Mouse (Mus musculus) midbrain, postnatal 0 days (tissue): ENCODE results near the gene Ap3b1. TPM values are rescaled to one million over a fixed set of nuclear protein-coding genes. Genes with fewer than 3 reads are reported as not detected.

Experiments
- ATAC-seq: fragments of 200-750 bp; cut with Nextera tagmentation; 2 replicates; pipeline ENCODE4 v1.8.0; 2017; ENCODE audit warnings: moderate number of reproducible peaks, mild to moderate bottlenecking, moderate TSS enrichment, moderate library complexity; ENCODE audit not compliant: low FRiP score
- DNase-seq: peaks from one replicate; pipeline ENCODE4 v3.0.0-alpha.2; 2015; ENCODE audit warnings: low spot score
- H3K27ac ChIP-seq: fragments of 300-500 bp; sonication (generic); 2 replicates; pipeline ENCODE4 v1.5.1; 2014; ENCODE audit warnings: low read depth, mild to moderate bottlenecking, low read length, mixed read lengths
- H3K27me3 ChIP-seq: fragments of 300-500 bp; sonication (generic); 2 replicates; pipeline ENCODE4 v1.6.1; 2014; ENCODE audit warnings: low read length, control low read depth, mixed read lengths; ENCODE audit not compliant: insufficient read depth
- H3K36me3 ChIP-seq: fragments of 300-500 bp; sonication (generic); 2 replicates; pipeline ENCODE4 v1.6.1; 2014; ENCODE audit warnings: low read length, control low read depth, mixed read lengths; ENCODE audit not compliant: insufficient read depth
- H3K4me1 ChIP-seq: fragments of 300-500 bp; sonication (generic); 2 replicates; pipeline ENCODE4 v1.6.1; 2014; ENCODE audit warnings: mild to moderate bottlenecking, control low read depth, antibody characterized with exemption, low read length, mixed read lengths; ENCODE audit not compliant: insufficient read depth
- H3K4me2 ChIP-seq: fragments of 300-500 bp; sonication (generic); 2 replicates; pipeline ENCODE4 v1.6.1; 2014; ENCODE audit warnings: low read depth, mild to moderate bottlenecking, low read length, mixed read lengths; ENCODE audit not compliant: poor library complexity, severe bottlenecking
- H3K4me3 ChIP-seq: fragments of 300-500 bp; sonication (generic); 2 replicates; pipeline ENCODE4 v1.5.1; 2014; ENCODE audit warnings: low read depth, mild to moderate bottlenecking, low read length, moderate library complexity
- H3K9ac ChIP-seq: fragments of 300-500 bp; sonication (generic); replicated peaks from 2 replicates; pipeline ENCODE4 v1.6.1; 2014; ENCODE audit warnings: mild to moderate bottlenecking, low read length, moderate library complexity, mixed read lengths; ENCODE audit not compliant: poor library complexity, severe bottlenecking
- H3K9me3 ChIP-seq: fragments of 300-500 bp; sonication (generic); 2 replicates; pipeline ENCODE4 v1.6.1; 2016; ENCODE audit warnings: low read length, control low read depth
- CTCF ChIP-seq: IDR thresholded peaks from 2 replicates; pipeline ENCODE4 v1.5.1; 2016; ENCODE audit warnings: antibody characterized with exemption, mild to moderate bottlenecking
- WGBS: fragments of 180-500 bp; shearing (Covaris S2); extraction: QIAGEN DNeasy Blood & Tissue Kit; methylation state at CpG from one replicate; pipeline ENCODE4 v1.1.7; 2014; 5-methylcytosine and 5-hydroxymethylcytosine counted together
- polyA plus RNA-seq: library from polyadenylated mRNA; unstranded; fragments of >200 nt; fragmentation: Nextera tagmentation; extraction: Ambion mirVana; gene quantifications from 2 replicates; pipeline ENCODE4 v1.2.1, GENCODE M21; 2015
- total RNA-seq: library from RNA; depleted of rRNA; stranded (reverse); fragments of >200 nt; gene quantifications from 2 replicates; pipeline ENCODE4 v1.2.3, GENCODE M21; 2014

Gene Ap3b1
- total and polyA plus RNA-seq, 2 experiments from 2014 or later = 21.1 to 21.5 TPM

- no peak overlapping the region for H3K27ac ChIP-seq
- no peak for DNase-seq
- H3K9me3 ChIP-seq = no peaks in the 10 kb centered on the region
- H3K27me3 ChIP-seq = no peaks in the 10 kb centered on the region
- H3K4me2 ChIP-seq = no peak overlapping the region
- H3K4me1 ChIP-seq = no peaks in the 10 kb centered on the region
- ATAC-seq = no peak
- TF ChIP-seq CTCF = no peak
- H3K36me3 ChIP-seq = peaks cover 7% of the 10 kb centered on the region; the same call in 1 of the 2 replicates
- 76% methylated on average over 9 of the region's 9 CpGs for WGBS
- H3K9ac ChIP-seq = no peak overlapping the region
- H3K4me3 ChIP-seq = no peak overlapping the region
These were observed 35.7 kb downstream of the Ap3b1 start for GRCm38 (mm10) chr13:94394486-94394885.

- H3K27ac ChIP-seq = no peak overlapping the region
- DNase-seq (no peak), ATAC-seq (no peak)
- H3K9me3 ChIP-seq = no peaks in the 10 kb centered on the region
- H3K4me3 ChIP-seq = no peak overlapping the region
- no peaks in the 10 kb centered on the region for H3K4me1 ChIP-seq
- no peak for TF ChIP-seq CTCF
- H3K36me3 ChIP-seq = peaks cover 7% of the 10 kb centered on the region; the same call in 1 of the 2 replicates
- no peak overlapping the region for H3K4me2 ChIP-seq
- 74% methylated on average over 8 of the region's 8 CpGs for WGBS
- no peak overlapping the region for H3K9ac ChIP-seq
- no peaks in the 10 kb centered on the region for H3K27me3 ChIP-seq
These were observed 37.0 kb downstream of the Ap3b1 start for GRCm38 (mm10) chr13:94395763-94396162.

- Histone ChIP-seq H3K9ac (no peak overlapping the region), H3K27me3 (no peaks in the 10 kb centered on the region), H3K9me3 (no peaks in the 10 kb centered on the region), H3K27ac (no peak overlapping the region), H3K4me3 (no peak overlapping the region), H3K4me2 (no peak overlapping the region), H3K4me1 (no peaks in the 10 kb centered on the region), H3K36me3 (peaks cover 7% of the 10 kb centered on the region; the same call in 1 of the 2 replicates)
- DNase-seq (no peak), ATAC-seq (no peak)
- 91% methylated on average over 10 of the region's 10 CpGs for WGBS
- no peak for TF ChIP-seq CTCF
These were observed 37.7 kb downstream of the Ap3b1 start for GRCm38 (mm10) chr13:94396392-94396920.

GRCm38 (mm10) chr13:94398568-94399374 lies 40.0 kb downstream of the Ap3b1 start:
- no peak for TF ChIP-seq CTCF
- ATAC-seq = no peak
- no peak overlapping the region for H3K27ac ChIP-seq
- H3K4me2 ChIP-seq = no peak overlapping the region
- H3K9me3 ChIP-seq = no peaks in the 10 kb centered on the region
- H3K27me3 ChIP-seq = no peaks in the 10 kb centered on the region
- H3K4me1 ChIP-seq = no peaks in the 10 kb centered on the region
- H3K4me3 ChIP-seq = no peak overlapping the region
- H3K36me3 ChIP-seq = peaks cover under 1% of the 10 kb centered on the region; the same call in 1 of the 2 replicates
- no peak for DNase-seq
- 68% methylated on average over 12 of the region's 12 CpGs for WGBS
- no peak overlapping the region for H3K9ac ChIP-seq

- no peak overlapping the region for H3K4me3 ChIP-seq
- 96% methylated on average over 8 of the region's 8 CpGs for WGBS
- H3K9ac ChIP-seq = no peak overlapping the region
- TF ChIP-seq CTCF = no peak
- H3K4me2 ChIP-seq = no peak overlapping the region
- H3K27me3 ChIP-seq = no peaks in the 10 kb centered on the region
- no peaks in the 10 kb centered on the region for H3K4me1 ChIP-seq
- H3K36me3 ChIP-seq = peaks cover 16% of the 10 kb centered on the region
- no peak overlapping the region for H3K27ac ChIP-seq
- no peak for ATAC-seq
- H3K9me3 ChIP-seq = no peaks in the 10 kb centered on the region
- no peak for DNase-seq
These were observed 41.7 kb downstream of the Ap3b1 start for GRCm38 (mm10) chr13:94400465-94400864.

- Histone ChIP-seq H3K4me1 (no peaks in the 10 kb centered on the region), H3K9me3 (no peaks in the 10 kb centered on the region), H3K4me3 (no peak overlapping the region), H3K9ac (no peak overlapping the region), H3K27ac (no peak overlapping the region), H3K4me2 (no peak overlapping the region), H3K27me3 (no peaks in the 10 kb centered on the region), H3K36me3 (no peaks in the 10 kb centered on the region)
- 39% methylated on average over 5 of the region's 5 CpGs for WGBS
- ATAC-seq (no peak), DNase-seq (no peak)
- no peak for TF ChIP-seq CTCF
These were observed 64.8 kb downstream of the Ap3b1 start for GRCm38 (mm10) chr13:94423600-94423999.
